Mouse (Mus musculus) brain, embryonic 14.5 days (tissue): Measurements from ENCODE around the gene Terb2.
A peak's percentile ranks its signal among the peaks of the same experiment; 100 is the strongest.

Experiments used
- CTCF ChIP-seq: fragments of 200-500 bp; IDR thresholded peaks from 2 replicates; pipeline ENCODE4 v1.5.1; 2012; ENCODE audit warnings: inconsistent platforms, mild to moderate bottlenecking, moderate library complexity, borderline replicate concordance; ENCODE audit not compliant: insufficient read depth, insufficient read length; ENCODE audit errors: extremely low read depth
- POLR2A ChIP-seq: fragments of 200-500 bp; IDR thresholded peaks from 2 replicates; pipeline ENCODE4 v1.6.1; 2012; ENCODE audit warnings: mild to moderate bottlenecking, inconsistent platforms, borderline replicate concordance; ENCODE audit not compliant: poor library complexity, insufficient read depth, insufficient read length, severe bottlenecking; ENCODE audit errors: extremely low read depth

GRCm38 (mm10) chr2:122147508-122148241 lies 38.4 kb upstream of the Terb2 start, which contains the start of gene B2m:
- TF ChIP-seq POLR2A, result peak; percentile 65; the same call in 1 of the 2 replicates
- no peak for TF ChIP-seq CTCF
